ENCODE assay signal across 13 mouse cellular contexts in genomic region chr7:64076764-64077360, GRCm38 (mm10).
DNase-seq lines count a peak whose midpoint lies in the region; ATAC-seq and TF ChIP-seq lines count a peak whose summit lies in the region.
"Had no signal": no experiment of that assay in that cellular context is flagged by ENCODE, and none has a peak within 500 bp of the region (broad histone marks: within the 10 kb centered on the region; RNA-seq: fewer than 3 reads in every experiment).

No protein-coding gene starts in this region.

- peak; percentile 18 for DNase-seq in limb, embryonic 11.5 days (ENCODE audit: low spot score)
- no peak for DNase-seq in limb, embryonic 10.5 days (ENCODE audit: low spot score)
- peak; percentile 3 for DNase-seq in thymus, adult 2 months
- no peak for DNase-seq in thymus, postnatal 10 days (ENCODE audit: low spot score in 2 of 2)
- DNase-seq in thymus, postnatal 4 days: peak; percentile 10
- DNase-seq in ovary, postnatal 36 days (ENCODE audit: low spot score): no peak
- no peak for DNase-seq in lung, postnatal 36 days

- WGBS in limb, embryonic 11.5 days: 83% methylated on average over 4 of the region's 4 CpGs
- 93% methylated on average over 4 of the region's 4 CpGs for WGBS in limb, embryonic 10.5 days
- 64% methylated on average over 4 of the region's 4 CpGs for WGBS in thymus, adult 2 months

- TF ChIP-seq CTCF in thymus, adult 2 months (IDR thresholded peaks at IDR 0.05; ENCODE audit: borderline replicate concordance, control insufficient read depth, extremely low read depth, insufficient read depth, low read length, poor library complexity): no peak

- H3K4me1 ChIP-seq in limb, embryonic 11.5 days (ENCODE audit: control insufficient read depth, insufficient read depth, low read length): no peaks in the 10 kb centered on the region
- H3K4me1 ChIP-seq in limb, embryonic 10.5 days: no peaks in the 10 kb centered on the region
- H3K4me1 ChIP-seq in thymus, adult 2 months (replicated peaks; ENCODE audit: control insufficient read depth, insufficient read depth, low read length): no peaks in the 10 kb centered on the region; the same call in 1 of the 2 replicates
- H3K4me1 ChIP-seq: embryonic facial prominence, embryonic 15.5 days; forebrain, embryonic 13.5 days; heart, embryonic 10.5 days; lung, embryonic 15.5 days; midbrain, embryonic 12.5 days had no signal

- H3K4me3 ChIP-seq in limb, embryonic 11.5 days (ENCODE audit: low read depth, low read length): no peak overlapping the region
- no peak overlapping the region for H3K4me3 ChIP-seq in limb, embryonic 10.5 days
- no peak overlapping the region for H3K4me3 ChIP-seq in thymus, adult 2 months (ENCODE audit: control insufficient read depth, insufficient read depth, low read length)
- H3K4me3 ChIP-seq: embryonic facial prominence, embryonic 15.5 days; forebrain, embryonic 13.5 days; heart, embryonic 10.5 days; lung, embryonic 15.5 days; midbrain, embryonic 12.5 days had no signal

- no peak overlapping the region for H3K4me2 ChIP-seq in limb, embryonic 11.5 days (ENCODE audit: low read depth, severe bottlenecking)
- H3K4me2 ChIP-seq: embryonic facial prominence, embryonic 15.5 days; forebrain, embryonic 13.5 days; lung, embryonic 15.5 days; midbrain, embryonic 12.5 days had no signal

- H3K9me3 ChIP-seq in limb, embryonic 11.5 days (ENCODE audit: control insufficient read depth, low read length): no peaks in the 10 kb centered on the region
- no peaks in the 10 kb centered on the region for H3K9me3 ChIP-seq in limb, embryonic 10.5 days (replicated peaks)
- H3K9me3 ChIP-seq: embryonic facial prominence, embryonic 15.5 days; forebrain, embryonic 13.5 days; heart, embryonic 10.5 days; lung, embryonic 15.5 days; midbrain, embryonic 12.5 days had no signal

- ATAC-seq in limb, embryonic 11.5 days (ENCODE audit: insufficient number of reproducible peaks, low FRiP score, low TSS enrichment, low read depth): no peak
- peak; percentile 26 for ATAC-seq in megakaryocyte, adult 5-6 weeks (ENCODE audit: poor library complexity, severe bottlenecking)

- no peaks in the 10 kb centered on the region for H3K36me3 ChIP-seq in limb, embryonic 11.5 days (ENCODE audit: control insufficient read depth, insufficient read depth, low read length)
- H3K36me3 ChIP-seq in limb, embryonic 10.5 days: no peaks in the 10 kb centered on the region
- H3K36me3 ChIP-seq in thymus, adult 2 months (ENCODE audit: control insufficient read depth, insufficient read depth, low read length): no peaks in the 10 kb centered on the region
- H3K36me3 ChIP-seq: embryonic facial prominence, embryonic 15.5 days; heart, embryonic 10.5 days; lung, embryonic 15.5 days; midbrain, embryonic 12.5 days had no signal

- H3K27ac ChIP-seq in limb, embryonic 11.5 days (replicated peaks; ENCODE audit: low read depth, low read length): no peak overlapping the region
- no peak overlapping the region for H3K27ac ChIP-seq in limb, embryonic 10.5 days
- H3K27ac ChIP-seq in thymus, adult 2 months (ENCODE audit: control insufficient read depth, insufficient read depth, low read length): no peak overlapping the region
- H3K27ac ChIP-seq: embryonic facial prominence, embryonic 15.5 days; forebrain, embryonic 13.5 days; heart, embryonic 10.5 days; lung, embryonic 15.5 days; midbrain, embryonic 12.5 days had no signal

- H3K9ac ChIP-seq in limb, embryonic 11.5 days (ENCODE audit: low read length): no peak overlapping the region
- H3K9ac ChIP-seq: embryonic facial prominence, embryonic 15.5 days; forebrain, embryonic 13.5 days; lung, embryonic 15.5 days; midbrain, embryonic 12.5 days had no signal

- no peak for TF ChIP-seq POLR2A in thymus, adult 2 months (IDR thresholded peaks at IDR 0.05; ENCODE audit: control insufficient read depth, extremely low read depth, insufficient read depth, low read length, poor library complexity)

- H3K27me3 ChIP-seq in limb, embryonic 11.5 days (ENCODE audit: control insufficient read depth, insufficient read depth, low read length): no peaks in the 10 kb centered on the region
- no peaks in the 10 kb centered on the region for H3K27me3 ChIP-seq in limb, embryonic 10.5 days (ENCODE audit: low read depth, poor library complexity, severe bottlenecking)
- H3K27me3 ChIP-seq in thymus, adult 2 months (ENCODE audit: control insufficient read depth, insufficient read depth, low read length): no peaks in the 10 kb centered on the region
- H3K27me3 ChIP-seq: embryonic facial prominence, embryonic 15.5 days; forebrain, embryonic 13.5 days; lung, embryonic 15.5 days; midbrain, embryonic 12.5 days had no signal

Comparison
In these comparisons a context has a peak if more than half of its experiments do, and no peak if none do; other contexts are left out.
1. DNase-seq: peak in limb, embryonic 11.5 days (single experiment), thymus, adult 2 months (single experiment) and thymus, postnatal 4 days (single experiment); none in limb, embryonic 10.5 days (single experiment), thymus, postnatal 10 days (0 of 2), ovary, postnatal 36 days (single experiment) and lung, postnatal 36 days (single experiment).